Mouse (Mus musculus): Measurements from ENCODE around the gene C1qtnf6. TPM values are rescaled to one million over a fixed set of nuclear protein-coding genes. Genes with fewer than 3 reads are reported as not detected.
A peak's percentile ranks its signal among the peaks of the same experiment; 100 is the strongest.

C1qtnf6 gene
- total and polyA plus RNA-seq, 2 experiments from 2014 or later, result 23.0 to 27.4 TPM

DNA sequence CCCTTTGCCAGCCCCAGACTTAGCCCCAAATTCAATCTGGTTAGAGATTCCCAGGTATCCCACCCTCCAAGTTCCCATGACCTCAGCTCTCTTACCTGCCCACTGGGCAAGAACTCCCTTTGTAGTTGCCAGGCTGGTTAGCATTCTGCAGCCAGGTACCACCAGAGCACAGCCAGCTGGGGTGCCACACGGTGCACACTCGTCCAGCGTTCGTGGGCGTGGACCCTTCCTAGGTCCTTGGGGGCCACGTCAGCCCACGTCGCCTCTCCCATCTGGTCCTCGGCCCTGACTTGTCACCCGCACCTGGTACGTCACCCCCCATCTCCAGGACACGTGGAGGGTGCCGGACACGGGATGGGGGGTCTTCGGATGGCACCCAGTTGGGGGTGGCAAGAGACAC is 12.8 kb upstream of the C1qtnf6 start:
- ATAC-seq (ENCODE audit: insufficient read depth, low read depth) (no peak), DNase-seq (ENCODE audit: low spot score) (no peak)
- 75% methylated on average over 15 of the region's 15 CpGs for WGBS
- no peak overlapping the region for H3K4me2 ChIP-seq (ENCODE audit: low read depth, low read length)
- H3K4me3 ChIP-seq (ENCODE audit: low read depth, low read length), result no peak overlapping the region
- H3K27ac ChIP-seq (ENCODE audit: low read depth), result no peak overlapping the region
- H3K36me3 ChIP-seq (replicated peaks; ENCODE audit: control insufficient read depth, insufficient read depth, low read length), result no peaks in the 10 kb centered on the region
- H3K4me1 ChIP-seq (ENCODE audit: control insufficient read depth, insufficient read depth), result peaks cover 18% of the 10 kb centered on the region
- TF ChIP-seq CTCF (IDR thresholded peaks at IDR 0.05; ENCODE audit: low read depth) (no peak), EP300 (IDR thresholded peaks at IDR 0.05; ENCODE audit: low read depth) (no peak)
- no peaks in the 10 kb centered on the region for H3K9me3 ChIP-seq (replicated peaks; ENCODE audit: control insufficient read depth, low read length)
- H3K9ac ChIP-seq (replicated peaks; ENCODE audit: low read depth, low read length), result no peak overlapping the region
- H3K27me3 ChIP-seq (ENCODE audit: control insufficient read depth, insufficient read depth, low read length), result peaks cover 16% of the 10 kb centered on the region

DNA sequence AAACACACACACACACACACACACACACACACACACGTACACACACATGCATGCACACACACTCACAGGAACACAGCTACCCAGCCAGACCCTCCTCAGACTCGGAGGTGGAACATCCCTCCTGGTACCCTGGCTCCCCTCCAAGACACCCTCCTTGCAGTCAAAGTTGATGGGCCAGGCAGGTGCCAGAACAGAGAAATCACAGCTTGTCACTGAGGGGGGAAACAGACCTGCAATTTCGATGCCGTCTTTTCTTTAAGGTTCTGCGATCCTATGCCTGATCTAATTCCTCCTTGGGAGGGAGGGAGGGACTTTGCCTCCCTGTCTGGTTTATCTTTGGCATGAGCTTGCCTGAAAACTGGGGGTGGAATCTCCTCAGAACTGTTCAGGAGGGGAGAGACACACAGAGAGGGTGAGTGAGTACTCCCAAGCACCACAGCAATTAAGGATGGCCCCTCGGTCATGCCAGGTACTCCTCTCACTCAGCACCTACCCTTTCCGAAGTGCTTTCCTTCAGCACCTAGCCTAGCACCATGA is 11.6 kb upstream of the C1qtnf6 start:
- 43% methylated on average over 7 of the region's 7 CpGs for WGBS
- Histone ChIP-seq H3K9ac (replicated peaks; ENCODE audit: low read depth, low read length) (no peak overlapping the region; the same call in 1 of the 2 replicates), H3K4me1 (ENCODE audit: control insufficient read depth, insufficient read depth) (peaks cover 18% of the 10 kb centered on the region), H3K4me2 (ENCODE audit: low read depth, low read length) (no peak overlapping the region), H3K4me3 (ENCODE audit: low read depth, low read length) (no peak overlapping the region), H3K27me3 (ENCODE audit: control insufficient read depth, insufficient read depth, low read length) (peaks cover 16% of the 10 kb centered on the region), H3K9me3 (replicated peaks; ENCODE audit: control insufficient read depth, low read length) (no peaks in the 10 kb centered on the region), H3K36me3 (replicated peaks; ENCODE audit: control insufficient read depth, insufficient read depth, low read length) (no peaks in the 10 kb centered on the region), H3K27ac (ENCODE audit: low read depth) (no peak overlapping the region)
- TF ChIP-seq CTCF (IDR thresholded peaks at IDR 0.05; ENCODE audit: low read depth), result no peak
- TF ChIP-seq EP300 (IDR thresholded peaks at IDR 0.05; ENCODE audit: low read depth), result no peak
- ATAC-seq (ENCODE audit: insufficient read depth, low read depth) (no peak), DNase-seq (ENCODE audit: low spot score) (no peak)

DNA sequence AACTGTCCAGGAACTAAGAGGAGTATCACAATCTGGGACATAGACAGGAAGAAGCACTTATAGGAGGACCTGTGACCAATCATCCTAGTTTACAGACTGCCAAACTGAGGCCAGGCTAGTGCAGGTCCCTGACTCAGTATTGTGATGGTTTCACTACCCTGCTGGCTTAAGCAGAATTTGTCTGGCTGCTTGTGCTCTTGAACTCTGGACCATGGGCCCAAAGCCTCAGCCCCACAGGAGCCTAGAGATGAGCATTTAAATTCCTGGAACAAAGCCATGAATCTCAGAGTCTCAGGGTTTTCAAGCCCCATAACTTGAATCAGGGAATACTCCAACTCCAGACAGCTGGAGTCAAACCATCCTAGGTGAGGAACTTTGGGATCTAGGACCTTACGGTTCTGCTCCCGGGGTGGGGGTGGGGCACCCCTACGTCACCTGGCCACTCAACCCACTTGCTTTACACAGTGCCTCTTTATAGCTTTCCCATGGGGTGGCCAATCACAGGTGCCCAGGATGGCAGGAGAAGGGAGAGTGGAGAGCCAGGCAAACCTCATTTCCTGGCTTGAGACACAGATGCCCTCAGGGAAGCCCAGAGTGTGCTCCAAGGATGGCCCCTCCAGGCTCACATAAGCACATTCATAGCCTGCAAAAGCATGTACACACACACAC is 11.0 kb upstream of the C1qtnf6 start:
- Histone ChIP-seq H3K9ac (replicated peaks; ENCODE audit: low read depth, low read length) (no peak overlapping the region), H3K27me3 (ENCODE audit: control insufficient read depth, insufficient read depth, low read length) (peaks cover 16% of the 10 kb centered on the region), H3K4me2 (ENCODE audit: low read depth, low read length) (no peak overlapping the region), H3K4me3 (ENCODE audit: low read depth, low read length) (no peak overlapping the region), H3K9me3 (replicated peaks; ENCODE audit: control insufficient read depth, low read length) (no peaks in the 10 kb centered on the region), H3K4me1 (ENCODE audit: control insufficient read depth, insufficient read depth) (peaks cover 18% of the 10 kb centered on the region), H3K27ac (ENCODE audit: low read depth) (peak overlapping the region; percentile 39; the same call in 1 of the 2 replicates), H3K36me3 (replicated peaks; ENCODE audit: control insufficient read depth, insufficient read depth, low read length) (no peaks in the 10 kb centered on the region)
- ATAC-seq (ENCODE audit: insufficient read depth, low read depth) (peak; percentile 7; the same call in 1 of the 2 replicates), DNase-seq (ENCODE audit: low spot score) (no peak)
- 57% methylated on average over 3 of the region's 3 CpGs for WGBS
- TF ChIP-seq CTCF (IDR thresholded peaks at IDR 0.05; ENCODE audit: low read depth) (no peak), EP300 (IDR thresholded peaks at IDR 0.05; ENCODE audit: low read depth) (no peak)

DNA sequence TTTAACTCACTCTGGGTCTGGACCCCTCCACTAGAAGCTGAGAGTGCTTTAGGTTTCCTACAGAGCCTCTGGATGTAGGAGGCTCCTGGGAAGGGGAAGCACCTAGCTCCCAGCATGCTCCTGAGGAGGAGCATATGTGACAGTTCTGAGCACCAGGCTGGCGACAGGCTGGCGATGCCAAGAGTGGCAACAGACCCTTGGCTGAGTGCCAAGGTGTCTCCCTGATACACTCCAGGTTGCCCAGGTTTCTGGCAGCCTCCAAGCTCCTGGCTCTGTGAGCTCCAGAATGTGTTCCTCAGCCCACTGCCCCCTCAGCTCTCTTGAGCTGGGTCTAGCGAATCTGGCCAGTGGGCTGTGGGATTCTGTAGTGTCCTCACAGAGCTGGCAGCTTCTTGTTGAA is 10.4 kb upstream of the C1qtnf6 start:
- ATAC-seq (ENCODE audit: insufficient read depth, low read depth) (peak; percentile 85), DNase-seq (ENCODE audit: low spot score) (peak; percentile 78)
- WGBS, result 12% methylated on average over 3 of the region's 3 CpGs
- H3K4me2 ChIP-seq (ENCODE audit: low read depth, low read length), result no peak overlapping the region
- TF ChIP-seq EP300 (IDR thresholded peaks at IDR 0.05; ENCODE audit: low read depth) (peak; percentile 80; the same call in 1 of the 2 replicates), CTCF (IDR thresholded peaks at IDR 0.05; ENCODE audit: low read depth) (no peak)
- H3K36me3 ChIP-seq (replicated peaks; ENCODE audit: control insufficient read depth, insufficient read depth, low read length), result no peaks in the 10 kb centered on the region
- H3K9ac ChIP-seq (replicated peaks; ENCODE audit: low read depth, low read length), result no peak overlapping the region
- peaks cover 18% of the 10 kb centered on the region for H3K4me1 ChIP-seq (ENCODE audit: control insufficient read depth, insufficient read depth)
- peak overlapping the region; percentile 39; the same call in 1 of the 2 replicates for H3K27ac ChIP-seq (ENCODE audit: low read depth)
- no peaks in the 10 kb centered on the region for H3K9me3 ChIP-seq (replicated peaks; ENCODE audit: control insufficient read depth, low read length)
- H3K4me3 ChIP-seq (ENCODE audit: low read depth, low read length), result no peak overlapping the region
- H3K27me3 ChIP-seq (ENCODE audit: control insufficient read depth, insufficient read depth, low read length), result peaks cover 16% of the 10 kb centered on the region

DNA sequence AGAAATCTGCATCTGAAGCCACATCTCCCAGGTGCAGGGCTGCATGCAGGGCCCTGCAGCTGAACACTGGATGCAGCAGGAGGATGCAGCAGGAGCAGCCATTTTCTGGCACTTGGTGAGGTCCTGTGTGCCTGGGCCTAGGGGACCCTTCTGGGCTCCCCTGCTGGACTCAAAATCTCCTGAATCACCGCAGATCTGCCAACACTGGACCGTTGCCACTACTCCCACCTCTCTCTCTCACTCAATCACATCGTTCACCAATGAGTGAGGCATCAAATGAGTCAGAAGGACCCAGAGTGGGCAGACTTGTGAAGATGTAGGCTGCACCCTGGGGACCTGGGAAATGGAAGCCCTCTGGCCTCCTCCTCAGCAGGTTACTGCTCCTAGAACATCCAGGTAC is 9.8 kb upstream of the C1qtnf6 start:
- 67% methylated on average over 3 of the region's 3 CpGs for WGBS
- Histone ChIP-seq H3K4me2 (ENCODE audit: low read depth, low read length) (no peak overlapping the region), H3K4me1 (ENCODE audit: control insufficient read depth, insufficient read depth) (peaks cover 18% of the 10 kb centered on the region), H3K36me3 (replicated peaks; ENCODE audit: control insufficient read depth, insufficient read depth, low read length) (no peaks in the 10 kb centered on the region), H3K27ac (ENCODE audit: low read depth) (no peak overlapping the region), H3K9ac (replicated peaks; ENCODE audit: low read depth, low read length) (no peak overlapping the region), H3K9me3 (replicated peaks; ENCODE audit: control insufficient read depth, low read length) (no peaks in the 10 kb centered on the region), H3K27me3 (ENCODE audit: control insufficient read depth, insufficient read depth, low read length) (peaks cover 16% of the 10 kb centered on the region), H3K4me3 (ENCODE audit: low read depth, low read length) (no peak overlapping the region)
- DNase-seq (ENCODE audit: low spot score) (no peak), ATAC-seq (ENCODE audit: insufficient read depth, low read depth) (no peak)
- TF ChIP-seq CTCF (IDR thresholded peaks at IDR 0.05; ENCODE audit: low read depth) (no peak), EP300 (IDR thresholded peaks at IDR 0.05; ENCODE audit: low read depth) (no peak)
